Mouse (Mus musculus): ENCODE measurements around the gene Rab28. TPM values are rescaled to one million over a fixed set of nuclear protein-coding genes. Genes with fewer than 3 reads are reported as not detected.
"Not testable (repeated sequence)": the region's sequence is repeated elsewhere in the genome, so short reads cannot be mapped to it uniquely, and the experiment has no call there.

The Rab28 gene
- polyA plus RNA-seq, 1 experiment = 52.2 TPM

GRCm38 (mm10) chr5:41727017-41727416 lies 19.1 kb upstream of the Rab28 start:
- TF ChIP-seq CTCF (IDR thresholded peaks at IDR 0.05; ENCODE audit: borderline replicate concordance, extremely low read depth, insufficient read depth, insufficient read length) (no peak), POLR2A (IDR thresholded peaks at IDR 0.05; ENCODE audit: borderline replicate concordance, extremely low read depth, insufficient read depth, insufficient read length, poor library complexity, severe bottlenecking) (no peak)
- no peak for DNase-seq (ENCODE audit: low read depth)

- no peak for DNase-seq (ENCODE audit: low read depth)
- TF ChIP-seq POLR2A (IDR thresholded peaks at IDR 0.05; ENCODE audit: borderline replicate concordance, extremely low read depth, insufficient read depth, insufficient read length, poor library complexity, severe bottlenecking) = no peak
- TF ChIP-seq CTCF (IDR thresholded peaks at IDR 0.05; ENCODE audit: borderline replicate concordance, extremely low read depth, insufficient read depth, insufficient read length) = no peak
Measured at GRCm38 (mm10) chr5:41725573-41725972, 17.6 kb upstream of the Rab28 start.

GRCm38 (mm10) chr5:41707115-41708015 lies 592 bp downstream of the Rab28 start:
- peak; percentile 75 for DNase-seq (ENCODE audit: low read depth)
- TF ChIP-seq CTCF (IDR thresholded peaks at IDR 0.05; ENCODE audit: borderline replicate concordance, extremely low read depth, insufficient read depth, insufficient read length) (no peak), POLR2A (IDR thresholded peaks at IDR 0.05; ENCODE audit: borderline replicate concordance, extremely low read depth, insufficient read depth, insufficient read length, poor library complexity, severe bottlenecking) (no peak)

GRCm38 (mm10) chr5:41706777-41707114 lies 1.2 kb downstream of the Rab28 start:
- DNase-seq (ENCODE audit: low read depth) = no peak
- TF ChIP-seq POLR2A (IDR thresholded peaks at IDR 0.05; ENCODE audit: borderline replicate concordance, extremely low read depth, insufficient read depth, insufficient read length, poor library complexity, severe bottlenecking) (no peak), CTCF (IDR thresholded peaks at IDR 0.05; ENCODE audit: borderline replicate concordance, extremely low read depth, insufficient read depth, insufficient read length) (no peak)

GRCm38 (mm10) chr5:41701085-41701484 lies 6.9 kb downstream of the Rab28 start:
- not testable (repeated sequence) for DNase-seq (ENCODE audit: low read depth)

- DNase-seq (ENCODE audit: low read depth) = peak; percentile 18
- TF ChIP-seq CTCF (IDR thresholded peaks at IDR 0.05; ENCODE audit: borderline replicate concordance, extremely low read depth, insufficient read depth, insufficient read length) = no peak
- TF ChIP-seq POLR2A (IDR thresholded peaks at IDR 0.05; ENCODE audit: borderline replicate concordance, extremely low read depth, insufficient read depth, insufficient read length, poor library complexity, severe bottlenecking) = no peak
Measured at GRCm38 (mm10) chr5:41697958-41698357, 10.0 kb downstream of the Rab28 start.

GRCm38 (mm10) chr5:41685016-41685415 lies 22.9 kb downstream of the Rab28 start:
- TF ChIP-seq POLR2A (IDR thresholded peaks at IDR 0.05; ENCODE audit: borderline replicate concordance, extremely low read depth, insufficient read depth, insufficient read length, poor library complexity, severe bottlenecking) = no peak
- TF ChIP-seq CTCF (IDR thresholded peaks at IDR 0.05; ENCODE audit: borderline replicate concordance, extremely low read depth, insufficient read depth, insufficient read length) = no peak
- no peak for DNase-seq (ENCODE audit: low read depth)

GRCm38 (mm10) chr5:41683976-41684375 lies 24.0 kb downstream of the Rab28 start:
- TF ChIP-seq CTCF (IDR thresholded peaks at IDR 0.05; ENCODE audit: borderline replicate concordance, extremely low read depth, insufficient read depth, insufficient read length) (no peak), POLR2A (IDR thresholded peaks at IDR 0.05; ENCODE audit: borderline replicate concordance, extremely low read depth, insufficient read depth, insufficient read length, poor library complexity, severe bottlenecking) (no peak)
- no peak for DNase-seq (ENCODE audit: low read depth)

- DNase-seq (ENCODE audit: low read depth) = no peak
- TF ChIP-seq POLR2A (IDR thresholded peaks at IDR 0.05; ENCODE audit: borderline replicate concordance, extremely low read depth, insufficient read depth, insufficient read length, poor library complexity, severe bottlenecking) = no peak
- TF ChIP-seq CTCF (IDR thresholded peaks at IDR 0.05; ENCODE audit: borderline replicate concordance, extremely low read depth, insufficient read depth, insufficient read length) = no peak
Measured at GRCm38 (mm10) chr5:41666012-41666411, 41.9 kb downstream of the Rab28 start.

GRCm38 (mm10) chr5:41636793-41637192 lies 71.2 kb downstream of the Rab28 start:
- no peak for TF ChIP-seq CTCF (IDR thresholded peaks at IDR 0.05; ENCODE audit: borderline replicate concordance, extremely low read depth, insufficient read depth, insufficient read length)
- TF ChIP-seq POLR2A (IDR thresholded peaks at IDR 0.05; ENCODE audit: borderline replicate concordance, extremely low read depth, insufficient read depth, insufficient read length, poor library complexity, severe bottlenecking) = no peak

GRCm38 (mm10) chr5:41627224-41628144 lies 80.5 kb downstream of the Rab28 start:
- no peak for DNase-seq (ENCODE audit: low read depth)

More at GRCm38 (mm10) chr5:41636793-41637192, 71.2 kb downstream of the Rab28 start:
- no peak for DNase-seq (ENCODE audit: low read depth)

More at GRCm38 (mm10) chr5:41627224-41628144, 80.5 kb downstream of the Rab28 start:
- no peak for TF ChIP-seq CTCF (IDR thresholded peaks at IDR 0.05; ENCODE audit: borderline replicate concordance, extremely low read depth, insufficient read depth, insufficient read length)
- no peak for TF ChIP-seq POLR2A (IDR thresholded peaks at IDR 0.05; ENCODE audit: borderline replicate concordance, extremely low read depth, insufficient read depth, insufficient read length, poor library complexity, severe bottlenecking)
